Mouse (Mus musculus) midbrain, postnatal 0 days (tissue): ENCODE results near the gene Gm20388. TPM values are rescaled to one million over a fixed set of nuclear protein-coding genes. Genes with fewer than 3 reads are reported as not detected.

Experiments used
- ATAC-seq: fragments of 200-750 bp; cut with Nextera tagmentation; 2 replicates; pipeline ENCODE4 v1.8.0; 2017; ENCODE audit warnings: moderate number of reproducible peaks, mild to moderate bottlenecking, moderate TSS enrichment, moderate library complexity; ENCODE audit not compliant: low FRiP score
- DNase-seq: peaks from one replicate; pipeline ENCODE4 v3.0.0-alpha.2; 2015; ENCODE audit warnings: low spot score
- H3K27ac ChIP-seq: fragments of 300-500 bp; sonication (generic); 2 replicates; pipeline ENCODE4 v1.5.1; 2014; ENCODE audit warnings: low read depth, mild to moderate bottlenecking, low read length, mixed read lengths
- H3K27me3 ChIP-seq: fragments of 300-500 bp; sonication (generic); 2 replicates; pipeline ENCODE4 v1.6.1; 2014; ENCODE audit warnings: low read length, control low read depth, mixed read lengths; ENCODE audit not compliant: insufficient read depth
- H3K36me3 ChIP-seq: fragments of 300-500 bp; sonication (generic); 2 replicates; pipeline ENCODE4 v1.6.1; 2014; ENCODE audit warnings: low read length, control low read depth, mixed read lengths; ENCODE audit not compliant: insufficient read depth
- H3K4me1 ChIP-seq: fragments of 300-500 bp; sonication (generic); 2 replicates; pipeline ENCODE4 v1.6.1; 2014; ENCODE audit warnings: mild to moderate bottlenecking, control low read depth, antibody characterized with exemption, low read length, mixed read lengths; ENCODE audit not compliant: insufficient read depth
- H3K4me2 ChIP-seq: fragments of 300-500 bp; sonication (generic); 2 replicates; pipeline ENCODE4 v1.6.1; 2014; ENCODE audit warnings: low read depth, mild to moderate bottlenecking, low read length, mixed read lengths; ENCODE audit not compliant: poor library complexity, severe bottlenecking
- H3K4me3 ChIP-seq: fragments of 300-500 bp; sonication (generic); 2 replicates; pipeline ENCODE4 v1.5.1; 2014; ENCODE audit warnings: low read depth, mild to moderate bottlenecking, low read length, moderate library complexity
- H3K9ac ChIP-seq: fragments of 300-500 bp; sonication (generic); replicated peaks from 2 replicates; pipeline ENCODE4 v1.6.1; 2014; ENCODE audit warnings: mild to moderate bottlenecking, low read length, moderate library complexity, mixed read lengths; ENCODE audit not compliant: poor library complexity, severe bottlenecking
- H3K9me3 ChIP-seq: fragments of 300-500 bp; sonication (generic); 2 replicates; pipeline ENCODE4 v1.6.1; 2016; ENCODE audit warnings: low read length, control low read depth
- CTCF ChIP-seq: IDR thresholded peaks from 2 replicates; pipeline ENCODE4 v1.5.1; 2016; ENCODE audit warnings: antibody characterized with exemption, mild to moderate bottlenecking
- WGBS: fragments of 180-500 bp; shearing (Covaris S2); extraction: QIAGEN DNeasy Blood & Tissue Kit; methylation state at CpG from one replicate; pipeline ENCODE4 v1.1.7; 2014; 5-methylcytosine and 5-hydroxymethylcytosine counted together
- polyA plus RNA-seq: library from polyadenylated mRNA; unstranded; fragments of >200 nt; fragmentation: Nextera tagmentation; extraction: Ambion mirVana; gene quantifications from 2 replicates; pipeline ENCODE4 v1.2.1, GENCODE M21; 2015
- total RNA-seq: library from RNA; depleted of rRNA; stranded (reverse); fragments of >200 nt; gene quantifications from 2 replicates; pipeline ENCODE4 v1.2.3, GENCODE M21; 2014

Gm20388 gene
- total and polyA plus RNA-seq, 2 experiments from 2014 or later: 74.2 TPM; not detected in 1

DNA sequence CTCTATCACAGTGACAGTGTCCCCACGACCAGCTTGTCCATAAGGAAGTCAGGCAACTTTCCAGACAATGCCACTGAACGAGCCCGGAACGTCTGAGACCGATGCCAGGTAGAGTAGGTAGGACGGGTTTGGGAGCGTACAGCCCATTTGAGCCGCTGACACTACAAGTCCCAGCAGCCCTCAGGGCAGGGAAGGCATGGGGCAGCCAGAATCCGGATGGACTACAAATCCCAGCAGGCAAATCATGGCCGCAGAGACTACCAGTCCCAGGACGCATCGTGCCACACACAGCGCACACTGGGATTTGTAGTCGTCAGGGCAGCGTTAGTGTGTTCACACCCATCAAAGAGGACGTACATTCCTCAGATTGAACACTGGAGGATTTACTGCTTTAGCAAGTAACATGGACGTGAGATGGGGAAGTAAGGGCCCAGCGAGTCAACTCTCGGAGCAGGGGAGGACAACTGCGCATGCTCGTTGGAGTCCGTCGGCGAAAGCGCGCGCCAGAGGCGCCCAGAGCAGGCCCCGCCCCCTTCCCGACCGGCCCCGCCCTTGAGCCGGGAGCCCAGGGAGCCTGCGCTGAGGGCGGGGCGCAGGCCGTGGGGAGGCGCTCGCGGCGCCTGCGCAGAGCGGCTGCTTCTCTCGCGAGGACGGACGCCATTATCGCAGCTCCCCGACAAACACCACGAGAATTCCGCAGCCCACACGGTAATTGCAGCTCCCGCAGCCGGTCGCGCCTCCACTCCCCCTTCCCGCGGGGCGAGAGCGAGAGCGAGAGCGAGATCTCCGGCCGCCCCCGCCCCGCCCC, 2039.5 kb downstream of the Gm20388 start:
- Histone ChIP-seq H3K9ac (peak overlapping the region; percentile 98), H3K4me3 (peak overlapping the region; percentile 89), H3K9me3 (no peaks in the 10 kb centered on the region), H3K27ac (peak overlapping the region; percentile 98), H3K36me3 (peaks cover 3% of the 10 kb centered on the region; the same call in 1 of the 2 replicates), H3K4me2 (peak overlapping the region; percentile 79), H3K4me1 (peaks cover 6% of the 10 kb centered on the region; the same call in 1 of the 2 replicates), H3K27me3 (no peaks in the 10 kb centered on the region)
- under 1% methylated on average over 52 of the region's 66 CpGs for whole genome bisulfite sequencing
- ATAC-seq (peak; percentile 94), DNase-seq (peak; percentile 100)
- TF ChIP-seq CTCF: no peak

DNA sequence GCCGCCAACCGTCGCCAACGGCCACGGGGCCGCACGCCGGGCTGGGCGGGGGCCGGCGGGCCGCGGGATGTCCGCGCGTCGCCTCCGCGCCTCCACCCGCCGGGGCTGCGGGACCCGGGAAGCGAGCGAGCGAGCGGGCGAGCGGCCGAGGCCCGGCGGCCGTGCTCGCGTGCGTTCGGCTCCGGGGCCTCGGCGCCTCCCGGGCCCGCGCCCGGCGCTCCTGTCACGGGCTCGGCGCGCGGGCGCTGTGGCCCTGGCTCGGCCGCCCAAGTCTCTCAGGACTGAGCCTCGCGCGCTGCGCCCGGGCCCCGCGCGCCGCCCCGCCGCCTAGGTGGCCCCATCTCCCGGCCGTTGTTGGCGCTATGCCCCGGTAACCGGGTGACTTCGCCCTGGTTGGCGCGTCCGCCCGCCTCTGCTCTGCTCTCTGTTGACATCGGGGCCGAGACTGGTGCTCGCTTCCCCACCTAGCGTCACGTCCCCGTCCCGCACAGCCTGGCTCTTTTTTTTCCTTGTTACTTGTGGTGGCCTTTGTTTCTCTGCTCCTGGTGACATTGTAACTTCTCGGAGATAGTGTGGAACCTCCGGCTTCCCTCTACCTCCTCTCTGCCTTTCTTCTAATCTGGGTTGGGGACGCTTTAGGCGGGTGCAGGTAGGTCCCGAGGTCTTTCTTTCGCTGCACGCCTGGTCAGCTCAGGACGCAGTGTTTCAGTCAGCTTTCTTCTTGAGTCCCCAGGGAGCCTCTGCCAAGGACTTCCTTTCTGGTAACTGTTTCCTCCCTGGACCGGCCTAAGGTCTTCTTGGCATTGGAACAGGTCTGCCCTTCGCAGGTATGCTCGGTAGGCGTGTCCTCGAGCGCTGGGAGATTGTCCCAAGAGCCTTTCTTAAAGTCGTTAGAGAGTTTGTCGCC, 2040.4 kb downstream of the Gm20388 start:
- Histone ChIP-seq H3K9ac (peak overlapping the region; percentile 98), H3K4me1 (peaks cover 6% of the 10 kb centered on the region; the same call in 1 of the 2 replicates), H3K27me3 (no peaks in the 10 kb centered on the region), H3K27ac (peak overlapping the region; percentile 98), H3K36me3 (peaks cover 3% of the 10 kb centered on the region; the same call in 1 of the 2 replicates), H3K4me3 (peak overlapping the region; percentile 89), H3K9me3 (no peaks in the 10 kb centered on the region), H3K4me2 (peak overlapping the region; percentile 79)
- 0 out of 2 replicates have a peak, but pooled peaks have one; percentile 2 for ATAC-seq
- DNase-seq: peak; percentile 52
- WGBS: under 1% methylated on average over 73 of the region's 97 CpGs
- peak; percentile 44 for TF ChIP-seq CTCF

DNA sequence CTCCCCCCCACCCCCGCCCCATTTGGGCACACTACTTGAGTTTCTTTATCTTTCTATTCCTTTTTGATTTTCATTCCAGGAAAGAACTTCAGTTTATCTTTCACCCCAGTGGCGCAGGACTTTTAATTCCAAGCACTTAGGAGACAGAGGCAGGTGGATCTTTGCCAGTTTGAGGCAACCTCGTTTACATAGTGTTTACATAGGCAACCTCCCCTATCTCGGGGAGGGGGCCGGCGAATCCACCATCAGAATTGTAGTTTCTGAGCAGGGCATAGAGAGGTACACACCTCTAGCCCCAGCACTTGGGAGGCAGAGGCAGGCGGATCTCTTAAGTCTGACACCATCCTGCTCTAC, 2041.0 kb downstream of the Gm20388 start:
- Histone ChIP-seq H3K27me3 (no peaks in the 10 kb centered on the region), H3K4me1 (peaks cover 6% of the 10 kb centered on the region; the same call in 1 of the 2 replicates), H3K4me3 (peak overlapping the region; percentile 89), H3K9me3 (no peaks in the 10 kb centered on the region), H3K4me2 (peak overlapping the region; percentile 79), H3K36me3 (peaks cover 3% of the 10 kb centered on the region; the same call in 1 of the 2 replicates), H3K27ac (peak overlapping the region; percentile 98; the same call in 1 of the 2 replicates), H3K9ac (peak overlapping the region; percentile 98)
- DNase-seq (no peak), ATAC-seq (no peak)
- WGBS: 34% methylated on average over 7 of the region's 7 CpGs
- no peak for TF ChIP-seq CTCF

DNA sequence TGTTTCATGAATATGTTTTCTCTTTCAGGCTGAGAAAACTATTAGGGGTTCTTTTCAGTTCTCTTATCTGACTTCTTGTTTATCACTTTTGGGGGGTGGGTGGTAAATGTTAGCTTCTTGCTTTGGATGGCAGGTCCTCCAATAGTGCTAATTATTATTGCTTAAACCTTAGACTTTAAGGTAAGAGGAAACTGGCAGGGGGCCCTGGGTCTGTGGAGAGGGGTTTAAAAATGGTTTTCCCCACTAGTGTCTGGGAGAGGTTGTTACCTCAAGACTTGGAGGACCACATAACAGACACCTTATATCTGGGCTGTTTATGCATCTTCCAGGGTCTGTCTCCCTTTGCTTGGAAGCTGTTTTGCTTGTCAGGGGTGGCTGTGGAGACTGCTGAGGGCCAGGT, 2041.5 kb downstream of the Gm20388 start:
- Histone ChIP-seq H3K4me2 (no peak overlapping the region; the same call in 1 of the 2 replicates), H3K4me3 (peak overlapping the region; percentile 89; the same call in 1 of the 2 replicates), H3K4me1 (peaks cover 6% of the 10 kb centered on the region; the same call in 1 of the 2 replicates), H3K27ac (no peak overlapping the region), H3K27me3 (no peaks in the 10 kb centered on the region), H3K9me3 (no peaks in the 10 kb centered on the region), H3K36me3 (peaks cover 3% of the 10 kb centered on the region; the same call in 1 of the 2 replicates), H3K9ac (peak overlapping the region; percentile 98; the same call in 1 of the 2 replicates)
- TF ChIP-seq CTCF: no peak
- DNase-seq: no peak
- no peak for ATAC-seq

DNA sequence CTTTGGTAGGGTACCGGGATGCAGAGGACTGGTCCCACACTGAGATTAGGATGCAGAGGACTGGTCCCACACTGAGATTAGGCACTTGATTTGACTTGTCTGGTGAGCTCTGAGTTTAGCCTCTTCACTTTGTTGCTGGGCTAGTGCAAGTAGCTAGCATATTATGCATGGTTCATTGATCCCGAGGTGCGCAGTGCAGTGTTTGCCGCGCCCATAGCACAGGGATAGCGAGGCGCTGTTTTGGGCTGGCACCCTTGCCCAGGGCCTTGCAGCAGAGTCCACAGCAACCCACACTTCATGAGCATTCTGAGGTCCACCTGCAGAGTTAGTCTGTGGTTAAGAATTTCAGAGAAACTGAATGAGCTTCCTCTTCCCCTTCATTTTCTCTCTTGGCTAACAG, 2042.2 kb downstream of the Gm20388 start:
- H3K4me3 ChIP-seq: no peak overlapping the region
- no peak for TF ChIP-seq CTCF
- 86% methylated on average over 7 of the region's 7 CpGs for WGBS
- peaks cover 3% of the 10 kb centered on the region; the same call in 1 of the 2 replicates for H3K36me3 ChIP-seq
- peaks cover 6% of the 10 kb centered on the region; the same call in 1 of the 2 replicates for H3K4me1 ChIP-seq
- H3K27me3 ChIP-seq: no peaks in the 10 kb centered on the region
- no peak overlapping the region for H3K4me2 ChIP-seq
- no peak overlapping the region for H3K9ac ChIP-seq
- ATAC-seq (no peak), DNase-seq (no peak)
- H3K27ac ChIP-seq: no peak overlapping the region
- no peaks in the 10 kb centered on the region for H3K9me3 ChIP-seq
